Mouse (Mus musculus): ENCODE data around the gene Pigyl. TPM values are rescaled to one million over a fixed set of nuclear protein-coding genes. Genes with fewer than 3 reads are reported as not detected.
A peak's percentile ranks its signal among the peaks of the same experiment; 100 is the strongest.

Gene Pigyl
- polyA plus RNA-seq, 1 experiment = 5.2 TPM

GRCm38 (mm10) chr9:22123069-22123609 lies 33.5 kb upstream of the Pigyl start:
- Histone ChIP-seq H3K9me3 (ENCODE audit: control insufficient read depth, low read length) (no peaks in the 10 kb centered on the region), H3K36me3 (ENCODE audit: control insufficient read depth) (peaks cover 41% of the 10 kb centered on the region), H3K4me3 (replicated peaks) (no peak overlapping the region), H3K4me1 (ENCODE audit: control insufficient read depth) (peaks cover 59% of the 10 kb centered on the region), H3K27me3 (ENCODE audit: control insufficient read depth) (no peaks in the 10 kb centered on the region)
- TF ChIP-seq GATA1 (IDR thresholded peaks at IDR 0.05; ENCODE audit: low read length) = no peak
- TF ChIP-seq TAL1 (IDR thresholded peaks at IDR 0.05; ENCODE audit: low read length) = no peak

- Histone ChIP-seq H3K36me3 (ENCODE audit: control insufficient read depth) (peaks cover 51% of the 10 kb centered on the region), H3K27me3 (ENCODE audit: control insufficient read depth) (no peaks in the 10 kb centered on the region), H3K4me1 (ENCODE audit: control insufficient read depth) (peaks cover 58% of the 10 kb centered on the region), H3K9me3 (ENCODE audit: control insufficient read depth, low read length) (no peaks in the 10 kb centered on the region), H3K4me3 (replicated peaks) (no peak overlapping the region)
- TF ChIP-seq TAL1 (IDR thresholded peaks at IDR 0.05; ENCODE audit: low read length) (no peak), GATA1 (IDR thresholded peaks at IDR 0.05; ENCODE audit: low read length) (no peak)
Measured at GRCm38 (mm10) chr9:22124169-22124568, 32.5 kb upstream of the Pigyl start.

DNA sequence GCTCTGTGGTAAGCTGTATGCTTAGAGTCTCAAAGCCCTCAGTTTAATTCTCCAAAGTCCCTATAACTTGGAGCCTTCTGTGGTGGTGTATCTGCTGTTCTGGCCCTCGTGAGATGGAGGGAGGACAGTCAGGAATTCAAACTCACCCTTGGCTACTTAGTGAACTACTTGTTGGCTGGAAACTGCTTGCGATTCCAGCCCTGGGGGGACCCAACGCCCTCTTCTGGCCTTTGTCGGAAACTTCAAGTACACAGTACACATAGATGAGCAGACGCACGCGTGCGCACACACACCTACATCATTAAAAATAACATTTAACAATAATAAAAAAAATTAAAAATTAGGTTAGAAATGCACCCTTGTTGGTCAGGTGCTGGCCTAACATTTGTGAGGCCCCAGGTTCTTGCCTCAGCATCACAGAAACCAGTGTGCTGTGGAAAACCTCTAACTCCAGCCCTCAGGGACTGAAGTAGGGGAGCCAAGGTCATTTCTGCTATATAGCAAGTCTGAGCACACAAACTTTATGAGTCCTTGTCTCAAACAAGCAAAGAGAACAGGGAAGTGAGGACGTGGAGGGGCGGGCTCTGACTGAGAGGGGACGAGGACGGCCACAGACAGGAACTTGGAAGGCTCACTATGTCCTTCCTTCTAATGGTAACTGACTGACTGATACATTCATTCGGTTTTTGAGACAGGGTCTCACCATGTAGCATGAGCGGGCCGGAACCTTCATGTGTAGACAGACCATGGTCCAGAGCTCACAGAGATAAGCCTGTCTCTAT lies 31.2 kb upstream of the Pigyl start:
- H3K4me3 ChIP-seq (replicated peaks) = no peak overlapping the region
- peaks cover 65% of the 10 kb centered on the region for H3K4me1 ChIP-seq (ENCODE audit: control insufficient read depth)
- TF ChIP-seq TAL1 (IDR thresholded peaks at IDR 0.05; ENCODE audit: low read length) (no peak), GATA1 (IDR thresholded peaks at IDR 0.05; ENCODE audit: low read length) (no peak)
- peaks cover 64% of the 10 kb centered on the region for H3K36me3 ChIP-seq (ENCODE audit: control insufficient read depth)
- no peaks in the 10 kb centered on the region for H3K9me3 ChIP-seq (ENCODE audit: control insufficient read depth, low read length)
- H3K27me3 ChIP-seq (ENCODE audit: control insufficient read depth) = no peaks in the 10 kb centered on the region

DNA sequence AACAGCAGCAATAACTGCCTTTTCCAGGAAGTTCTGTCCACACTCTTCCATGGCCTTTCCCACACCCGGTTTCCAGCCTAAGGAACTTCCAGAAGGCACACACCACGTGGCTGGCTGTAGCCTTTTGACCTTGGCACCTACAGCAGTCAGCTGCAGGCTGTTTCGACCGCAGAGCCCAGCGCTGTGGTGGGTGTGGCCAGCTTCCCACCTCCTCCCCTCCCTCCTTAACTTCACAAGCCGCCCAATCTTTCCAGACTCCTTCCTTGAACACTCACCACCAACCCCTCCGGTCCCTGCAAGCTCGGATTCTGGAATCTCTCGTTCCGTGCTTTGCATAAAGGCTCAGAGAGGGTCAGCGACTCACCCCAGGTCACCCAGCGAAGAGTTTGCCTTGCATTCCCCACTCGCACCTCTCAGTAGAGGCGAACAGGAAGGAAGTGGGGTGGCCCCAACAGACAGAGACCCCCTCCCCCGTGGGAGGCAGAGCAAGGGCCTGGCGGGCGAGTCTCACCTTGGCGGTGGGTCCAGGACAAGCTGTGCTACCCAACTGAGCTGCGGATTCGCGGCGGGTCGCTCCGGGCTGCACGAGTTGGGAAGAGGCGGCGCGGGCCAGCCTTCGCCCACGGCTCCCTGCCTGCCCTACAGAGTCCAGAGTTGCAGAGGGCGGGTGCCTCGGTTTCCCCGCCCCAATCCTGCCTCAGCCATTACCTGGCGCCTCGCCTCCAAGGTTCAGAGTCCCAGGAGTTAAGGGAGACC lies 25.2 kb upstream of the Pigyl start:
- peaks cover 8% of the 10 kb centered on the region for H3K9me3 ChIP-seq (ENCODE audit: control insufficient read depth, low read length)
- H3K4me3 ChIP-seq (replicated peaks) = peak overlapping the region; percentile 83
- peaks cover 87% of the 10 kb centered on the region for H3K36me3 ChIP-seq (ENCODE audit: control insufficient read depth)
- H3K4me1 ChIP-seq (ENCODE audit: control insufficient read depth) = peaks cover 82% of the 10 kb centered on the region
- TF ChIP-seq TAL1 (IDR thresholded peaks at IDR 0.05; ENCODE audit: low read length) (no peak), GATA1 (IDR thresholded peaks at IDR 0.05; ENCODE audit: low read length) (no peak)
- no peaks in the 10 kb centered on the region; the same call in 1 of the 2 replicates for H3K27me3 ChIP-seq (ENCODE audit: control insufficient read depth)

GRCm38 (mm10) chr9:22132220-22132619 lies 24.4 kb upstream of the Pigyl start:
- TF ChIP-seq TAL1 (IDR thresholded peaks at IDR 0.05; ENCODE audit: low read length) = no peak
- TF ChIP-seq GATA1 (IDR thresholded peaks at IDR 0.05; ENCODE audit: low read length) = no peak
- Histone ChIP-seq H3K36me3 (ENCODE audit: control insufficient read depth) (peaks cover 79% of the 10 kb centered on the region), H3K4me1 (ENCODE audit: control insufficient read depth) (peaks cover 87% of the 10 kb centered on the region)

GRCm38 (mm10) chr9:22134246-22134890 lies 22.3 kb upstream of the Pigyl start:
- H3K9me3 ChIP-seq (ENCODE audit: control insufficient read depth, low read length) = peaks cover 12% of the 10 kb centered on the region
- H3K4me1 ChIP-seq (ENCODE audit: control insufficient read depth) = peaks cover 94% of the 10 kb centered on the region
- TF ChIP-seq GATA1 (IDR thresholded peaks at IDR 0.05; ENCODE audit: low read length) (no peak), TAL1 (IDR thresholded peaks at IDR 0.05; ENCODE audit: low read length) (no peak)
- H3K27me3 ChIP-seq (ENCODE audit: control insufficient read depth) = no peaks in the 10 kb centered on the region; the same call in 1 of the 2 replicates
- H3K4me3 ChIP-seq (replicated peaks) = peak overlapping the region; percentile 83
- peaks cover 63% of the 10 kb centered on the region for H3K36me3 ChIP-seq (ENCODE audit: control insufficient read depth)

More at GRCm38 (mm10) chr9:22132220-22132619, 24.4 kb upstream of the Pigyl start:
- peak overlapping the region; percentile 83 for H3K4me3 ChIP-seq (replicated peaks)
- H3K27me3 ChIP-seq (ENCODE audit: control insufficient read depth) = no peaks in the 10 kb centered on the region; the same call in 1 of the 2 replicates
- H3K9me3 ChIP-seq (ENCODE audit: control insufficient read depth, low read length) = peaks cover 8% of the 10 kb centered on the region

- peak overlapping the region; percentile 83 for H3K4me3 ChIP-seq (replicated peaks)
- no peaks in the 10 kb centered on the region; the same call in 1 of the 2 replicates for H3K27me3 ChIP-seq (ENCODE audit: control insufficient read depth)
- peaks cover 89% of the 10 kb centered on the region for H3K4me1 ChIP-seq (ENCODE audit: control insufficient read depth)
- peaks cover 15% of the 10 kb centered on the region for H3K9me3 ChIP-seq (ENCODE audit: control insufficient read depth, low read length)
- peaks cover 56% of the 10 kb centered on the region for H3K36me3 ChIP-seq (ENCODE audit: control insufficient read depth)
- no peak for TF ChIP-seq GATA1 (IDR thresholded peaks at IDR 0.05; ENCODE audit: low read length)
- TF ChIP-seq TAL1 (IDR thresholded peaks at IDR 0.05; ENCODE audit: low read length) = no peak
Measured at GRCm38 (mm10) chr9:22134988-22135643, 21.5 kb upstream of the Pigyl start.

DNA sequence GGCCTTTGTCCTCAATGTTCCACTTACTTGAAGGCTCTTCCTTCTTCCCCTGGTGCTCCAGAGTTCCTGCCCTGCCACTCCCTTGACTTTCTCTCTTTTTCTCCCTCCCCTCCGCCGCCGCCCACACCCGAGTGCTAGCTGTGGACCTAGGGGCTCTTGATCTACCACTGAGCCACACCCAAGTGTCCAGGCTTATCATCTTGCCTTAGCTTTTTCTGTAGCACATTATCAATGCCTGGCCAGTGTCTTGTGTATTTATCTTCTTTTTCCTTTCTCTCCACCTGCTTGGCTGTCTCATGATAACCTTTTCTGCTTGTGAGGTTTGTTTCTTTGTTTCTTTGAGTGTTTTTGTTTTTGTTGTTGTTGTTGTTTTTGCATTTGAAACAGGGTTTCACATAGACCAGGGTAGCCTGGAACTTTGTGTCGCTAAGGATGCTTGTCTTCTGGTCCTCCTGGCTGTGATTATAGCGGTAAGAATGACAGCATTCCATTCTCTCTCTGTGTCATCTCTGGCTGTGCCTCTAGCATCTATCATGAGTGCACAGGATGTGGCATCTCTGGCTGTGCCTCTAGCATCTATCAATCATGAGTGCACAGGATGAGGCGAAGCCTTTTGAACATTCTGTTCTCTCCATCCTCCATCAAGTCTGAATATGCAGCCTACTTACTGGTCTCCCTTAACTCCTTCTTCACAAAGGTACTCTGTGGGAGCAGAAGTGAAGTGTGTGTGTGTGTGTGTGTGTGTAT lies 20.8 kb upstream of the Pigyl start, which contains the start of gene Acp5:
Gene Acp5, minus strand, starts transcription at position 68 of the 747 bp plus-strand sequence.
- Histone ChIP-seq H3K9me3 (ENCODE audit: control insufficient read depth, low read length) (peaks cover 15% of the 10 kb centered on the region), H3K4me3 (replicated peaks) (peak within 1 kb of the TSS; percentile 83), H3K27me3 (ENCODE audit: control insufficient read depth) (no peaks in the 10 kb centered on the region; the same call in 1 of the 2 replicates), H3K4me1 (ENCODE audit: control insufficient read depth) (peaks cover 82% of the 10 kb centered on the region), H3K36me3 (ENCODE audit: control insufficient read depth) (peaks cover 49% of the 10 kb centered on the region)
- peak; percentile 82 for TF ChIP-seq GATA1 (IDR thresholded peaks at IDR 0.05; ENCODE audit: low read length)
- peak; percentile 75 for TF ChIP-seq TAL1 (IDR thresholded peaks at IDR 0.05; ENCODE audit: low read length)

All from erythroblast, embryonic 14.5 days (primary cell).